Mouse (Mus musculus) hindbrain, embryonic 10.5 days (tissue): ENCODE data around the gene Zfp637. TPM values are rescaled to one million over a fixed set of nuclear protein-coding genes. Genes with fewer than 3 reads are reported as not detected.
A peak's percentile ranks its signal among the peaks of the same experiment; 100 is the strongest.
"Not testable (repeated sequence)": the region's sequence is repeated elsewhere in the genome, so short reads cannot be mapped to it uniquely, and the experiment has no call there.

Source experiments
- DNase-seq: peaks from one replicate; pipeline ENCODE4 v3.0.0-alpha.2; 2017; ENCODE audit warnings: low spot score
- H3K27ac ChIP-seq: fragments of 300-500 bp; sonication (generic); 2 replicates; pipeline ENCODE4 v1.5.1; 2016; ENCODE audit warnings: mild to moderate bottlenecking, moderate library complexity
- H3K27me3 ChIP-seq: fragments of 300-500 bp; sonication (generic); 2 replicates; pipeline ENCODE4 v1.6.1; 2016; ENCODE audit warnings: mild to moderate bottlenecking; ENCODE audit not compliant: poor library complexity, insufficient read depth, severe bottlenecking
- H3K36me3 ChIP-seq: fragments of 300-500 bp; sonication (generic); 2 replicates; pipeline ENCODE4 v1.6.1; 2016; ENCODE audit warnings: mild to moderate bottlenecking, moderate library complexity
- H3K4me1 ChIP-seq: fragments of 300-500 bp; sonication (generic); replicated peaks from 2 replicates; pipeline ENCODE4 v1.6.1; 2016; ENCODE audit warnings: mild to moderate bottlenecking
- H3K4me3 ChIP-seq: fragments of 300-500 bp; sonication (generic); 2 replicates; pipeline ENCODE4 v1.5.1; 2016; ENCODE audit warnings: mild to moderate bottlenecking, moderate library complexity
- H3K9me3 ChIP-seq: fragments of 300-500 bp; sonication (generic); 2 replicates; pipeline ENCODE4 v1.6.1; 2016; ENCODE audit warnings: mild to moderate bottlenecking, moderate library complexity
- WGBS: fragments of 180-500 bp; shearing (Covaris S2); methylation state at CpG from one replicate; pipeline ENCODE4 v1.1.7; 2016; 5-methylcytosine and 5-hydroxymethylcytosine counted together
- polyA plus RNA-seq: library from polyadenylated mRNA; unstranded; fragments of >200 nt; fragmentation: Nextera tagmentation; extraction: Ambion mirVana; gene quantifications from 2 replicates; pipeline ENCODE4 v1.2.1, GENCODE M21; 2016

The Zfp637 gene
- polyA plus RNA-seq, 1 experiment from 2014 or later = 118 TPM

- not testable (repeated sequence) for DNase-seq, H3K27ac ChIP-seq, H3K27me3 ChIP-seq, H3K9me3 ChIP-seq, H3K4me1 ChIP-seq, H3K4me3 ChIP-seq
- WGBS = 84% methylated on average over 7 of the region's 7 CpGs
- H3K36me3 ChIP-seq = peaks cover 21% of the 10 kb centered on the region
Observed at GRCm38 (mm10) chr6:117873450-117873849, 32.5 kb downstream of the Zfp637 start.

DNA sequence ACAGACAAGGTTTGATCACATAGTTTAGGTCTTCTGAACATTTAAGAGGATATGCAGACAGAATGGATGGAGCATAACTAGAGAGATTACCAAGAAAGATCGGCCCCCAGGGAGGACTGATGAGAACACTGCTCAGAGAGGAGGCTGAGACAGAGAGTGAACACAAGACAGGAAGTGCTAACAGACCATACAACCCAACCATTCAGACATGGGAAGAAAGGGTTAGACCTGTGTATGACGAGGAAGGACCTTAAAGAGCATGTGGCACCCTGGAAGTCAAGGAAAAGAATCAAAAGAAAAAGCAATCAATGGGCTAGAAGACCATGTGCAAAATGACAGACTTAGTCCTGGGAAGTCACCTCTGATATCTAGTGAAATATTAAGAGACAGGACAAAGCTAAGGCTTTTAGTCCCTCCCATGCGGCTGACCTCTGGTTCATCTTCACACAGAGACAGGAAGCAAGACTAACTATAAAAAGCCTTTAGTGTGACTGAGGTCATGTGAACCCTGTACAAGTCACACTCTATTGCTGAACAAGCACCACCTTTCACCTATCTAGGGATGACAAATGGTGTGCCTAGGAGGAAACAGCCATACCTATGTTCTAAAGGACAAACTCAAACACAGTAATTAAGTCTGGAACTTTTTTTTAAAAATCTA, 33.8 kb downstream of the Zfp637 start:
- 81% methylated on average over 3 of the region's 3 CpGs for WGBS
- Histone ChIP-seq H3K4me1 (no peaks in the 10 kb centered on the region), H3K27ac (no peak overlapping the region), H3K9me3 (no peaks in the 10 kb centered on the region), H3K36me3 (peaks cover 21% of the 10 kb centered on the region), H3K27me3 (no peaks in the 10 kb centered on the region), H3K4me3 (no peak overlapping the region)
- DNase-seq = no peak

DNA sequence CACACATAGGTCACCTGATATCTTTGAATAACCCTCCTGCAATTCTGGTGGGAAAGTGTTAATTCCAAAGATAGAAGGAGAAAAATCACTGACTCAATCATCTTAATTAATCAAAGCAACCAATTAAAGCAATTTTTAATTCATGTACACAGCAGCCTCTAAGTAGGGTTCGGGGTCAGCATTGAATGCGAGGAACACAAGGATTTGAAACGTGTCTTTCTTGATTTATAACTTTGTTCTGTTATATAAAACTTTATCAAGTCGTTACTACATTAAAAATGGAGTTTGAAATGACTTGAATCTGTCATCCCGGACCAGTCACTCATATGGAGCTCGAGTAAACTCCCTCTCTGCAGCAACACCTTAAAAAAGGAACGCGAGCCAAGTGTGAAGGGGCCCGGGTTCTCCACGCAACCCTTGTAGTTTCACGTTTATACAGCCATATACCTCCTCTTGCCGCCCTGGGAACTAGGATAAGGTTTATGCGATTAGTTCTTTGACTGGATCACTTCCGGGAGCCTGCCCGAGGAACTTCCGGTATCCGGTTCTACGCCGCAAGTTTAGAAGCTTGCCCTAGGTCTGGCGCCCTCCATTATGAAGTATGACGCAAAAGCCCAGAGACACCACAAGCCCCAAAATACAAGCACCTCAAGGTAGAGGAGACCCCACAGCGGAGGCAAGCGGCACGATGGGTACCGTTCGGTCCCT, 37.9 kb downstream of the Zfp637 start:
- H3K27me3 ChIP-seq = no peaks in the 10 kb centered on the region
- peak overlapping the region; percentile 98 for H3K27ac ChIP-seq
- H3K9me3 ChIP-seq = no peaks in the 10 kb centered on the region
- no peaks in the 10 kb centered on the region for H3K36me3 ChIP-seq
- peak overlapping the region; percentile 61 for H3K4me3 ChIP-seq
- WGBS = 13% methylated on average over 26 of the region's 26 CpGs
- DNase-seq = peak; percentile 92
- H3K4me1 ChIP-seq = peaks cover 12% of the 10 kb centered on the region

- H3K27ac ChIP-seq = peak overlapping the region; percentile 98
- under 1% methylated on average over 67 of the region's 67 CpGs for WGBS
- H3K36me3 ChIP-seq = no peaks in the 10 kb centered on the region
- H3K4me3 ChIP-seq = peak overlapping the region; percentile 61
- H3K27me3 ChIP-seq = no peaks in the 10 kb centered on the region
- peak; percentile 100 for DNase-seq
- peaks cover 12% of the 10 kb centered on the region for H3K4me1 ChIP-seq
- no peaks in the 10 kb centered on the region for H3K9me3 ChIP-seq
Observed at GRCm38 (mm10) chr6:117879408-117880115, 38.6 kb downstream of the Zfp637 start.

DNA sequence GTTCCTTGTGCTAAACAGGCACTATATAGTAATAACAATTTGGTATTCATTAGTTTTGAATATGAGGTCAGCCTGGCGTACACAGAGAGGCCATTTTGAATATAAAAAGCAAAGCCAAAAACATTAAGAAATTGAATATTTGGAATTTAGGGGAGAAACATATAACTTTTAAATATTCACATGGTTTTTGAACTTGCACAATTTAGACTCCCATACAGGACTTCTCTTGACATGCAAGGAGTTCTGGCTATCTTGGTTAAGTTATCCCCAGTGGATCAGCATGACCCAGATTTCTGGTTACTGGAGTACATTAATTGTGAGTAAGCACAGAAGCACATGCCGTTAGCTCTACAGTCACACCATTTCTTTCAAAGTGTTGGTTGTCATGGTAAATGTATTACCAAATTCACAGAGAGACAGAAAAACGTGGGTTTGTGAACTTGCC, 39.4 kb downstream of the Zfp637 start:
- 62% methylated on average over 3 of the region's 3 CpGs for WGBS
- peak overlapping the region; percentile 61 for H3K4me3 ChIP-seq
- H3K4me1 ChIP-seq = peaks cover 12% of the 10 kb centered on the region
- no peaks in the 10 kb centered on the region for H3K27me3 ChIP-seq
- no peaks in the 10 kb centered on the region for H3K9me3 ChIP-seq
- H3K27ac ChIP-seq = peak overlapping the region; percentile 98
- H3K36me3 ChIP-seq = no peaks in the 10 kb centered on the region
- no peak for DNase-seq

DNA sequence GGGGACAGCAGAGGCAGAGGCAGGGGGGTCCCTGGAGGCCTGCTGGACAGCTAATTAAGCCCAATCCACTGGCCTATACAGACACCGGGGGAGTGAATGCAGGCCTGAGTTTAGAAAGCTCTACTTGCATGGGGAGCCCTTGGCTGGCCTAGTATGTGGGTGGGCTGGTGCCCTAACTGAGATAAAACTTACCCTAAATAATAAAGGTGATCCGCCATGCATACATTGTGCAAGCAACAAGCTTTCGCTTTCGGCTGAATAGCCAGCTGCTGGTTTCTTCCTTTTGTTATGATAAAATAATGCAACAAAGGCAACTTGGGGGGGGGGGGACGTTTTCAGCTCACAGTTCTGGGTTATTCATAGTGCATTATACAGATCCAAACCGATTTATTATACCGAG, 40.2 kb downstream of the Zfp637 start:
- WGBS = 46% methylated on average over 7 of the region's 7 CpGs
- no peaks in the 10 kb centered on the region for H3K36me3 ChIP-seq
- peak overlapping the region; percentile 98 for H3K27ac ChIP-seq
- H3K9me3 ChIP-seq = no peaks in the 10 kb centered on the region
- peak; percentile 14 for DNase-seq
- H3K27me3 ChIP-seq = no peaks in the 10 kb centered on the region
- H3K4me3 ChIP-seq = peak overlapping the region; percentile 61; the same call in 1 of the 2 replicates
- peaks cover 12% of the 10 kb centered on the region for H3K4me1 ChIP-seq

DNA sequence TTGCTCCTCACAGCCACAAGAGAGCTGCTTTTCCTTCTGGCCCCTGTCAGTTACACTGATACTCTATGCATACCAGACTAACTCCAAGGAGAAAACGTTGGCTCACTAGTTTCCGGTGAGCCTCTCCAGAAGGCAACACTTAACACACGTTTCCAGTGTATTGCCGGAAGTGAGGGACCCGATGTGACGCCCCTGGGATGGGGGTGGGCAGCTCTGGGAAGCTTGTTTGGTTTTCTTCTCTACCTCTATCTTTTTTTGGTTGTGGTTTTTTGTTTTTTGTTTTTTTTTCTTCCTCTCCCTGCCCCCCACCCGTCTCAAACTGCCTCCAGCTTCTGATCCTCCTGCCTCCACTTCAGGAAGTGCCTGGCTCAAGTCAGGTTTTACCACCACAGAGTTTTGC, 41.0 kb downstream of the Zfp637 start:
- no peaks in the 10 kb centered on the region for H3K9me3 ChIP-seq
- H3K27ac ChIP-seq = no peak overlapping the region
- no peak for DNase-seq
- no peaks in the 10 kb centered on the region for H3K36me3 ChIP-seq
- H3K4me1 ChIP-seq = peaks cover 12% of the 10 kb centered on the region
- H3K4me3 ChIP-seq = no peak overlapping the region
- WGBS = 76% methylated on average over 7 of the region's 7 CpGs
- H3K27me3 ChIP-seq = no peaks in the 10 kb centered on the region

- WGBS = 86% methylated on average over 2 of the region's 2 CpGs
- DNase-seq = no peak
Observed at GRCm38 (mm10) chr6:117885943-117886342, 45.0 kb downstream of the Zfp637 start.

DNA sequence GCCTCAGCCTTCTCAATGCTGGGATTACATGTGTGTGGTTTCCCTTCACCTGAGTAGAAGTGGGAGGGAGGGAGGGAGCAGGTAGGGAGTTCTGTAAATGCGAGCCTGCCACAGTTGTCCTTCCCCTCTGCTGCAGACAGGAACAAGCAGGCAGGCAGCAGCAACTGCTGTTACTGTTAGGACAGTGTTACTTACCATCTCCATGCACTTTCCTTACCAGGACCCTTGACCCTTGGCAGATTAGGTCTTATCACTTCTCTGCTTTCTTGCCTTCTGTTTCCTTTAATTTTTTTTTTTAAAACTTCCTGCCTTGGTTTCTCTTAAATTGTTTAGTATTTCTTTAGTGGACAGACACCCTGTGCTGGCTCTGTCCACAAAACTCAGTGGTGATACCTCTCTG, 47.1 kb downstream of the Zfp637 start:
- no peaks in the 10 kb centered on the region for H3K9me3 ChIP-seq

More at GRCm38 (mm10) chr6:117885943-117886342, 45.0 kb downstream of the Zfp637 start:
- Histone ChIP-seq H3K9me3 (no peaks in the 10 kb centered on the region), H3K27ac (no peak overlapping the region), H3K4me3 (no peak overlapping the region), H3K36me3 (no peaks in the 10 kb centered on the region), H3K4me1 (peaks cover 4% of the 10 kb centered on the region), H3K27me3 (no peaks in the 10 kb centered on the region)

GRCm38 (mm10) chr6:117888642-117889096, 47.7 kb downstream of the Zfp637 start:
- H3K4me1 ChIP-seq = 0 out of 2 replicates have a peak, but pooled peaks cover 5% of the 10 kb centered on the region
- H3K27me3 ChIP-seq = no peaks in the 10 kb centered on the region
- 57% methylated on average over 2 of the region's 2 CpGs for WGBS

More for the DNA sequence above, 47.1 kb downstream of the Zfp637 start:
- Histone ChIP-seq H3K4me1 (0 out of 2 replicates have a peak, but pooled peaks cover 5% of the 10 kb centered on the region), H3K27me3 (no peaks in the 10 kb centered on the region), H3K4me3 (no peak overlapping the region), H3K36me3 (no peaks in the 10 kb centered on the region), H3K27ac (0 out of 2 replicates have a peak overlapping the region, but pooled peaks have one; percentile 30)
- DNase-seq = no peak
- 55% methylated on average over 1 of the region's 1 CpGs for WGBS

GRCm38 (mm10) chr6:117890257-117890656, 49.3 kb downstream of the Zfp637 start:
- H3K4me3 ChIP-seq = no peak overlapping the region
- no peaks in the 10 kb centered on the region for H3K36me3 ChIP-seq
- DNase-seq = no peak
- no peaks in the 10 kb centered on the region for H3K9me3 ChIP-seq
- no peaks in the 10 kb centered on the region for H3K27me3 ChIP-seq
- 85% methylated on average over 6 of the region's 6 CpGs for WGBS
- no peak overlapping the region for H3K27ac ChIP-seq
- 0 out of 2 replicates have a peak, but pooled peaks cover 5% of the 10 kb centered on the region for H3K4me1 ChIP-seq

More at GRCm38 (mm10) chr6:117888642-117889096, 47.7 kb downstream of the Zfp637 start:
- Histone ChIP-seq H3K36me3 (no peaks in the 10 kb centered on the region), H3K27ac (peak overlapping the region; percentile 68), H3K9me3 (no peaks in the 10 kb centered on the region), H3K4me3 (no peak overlapping the region)
- DNase-seq = no peak

DNA sequence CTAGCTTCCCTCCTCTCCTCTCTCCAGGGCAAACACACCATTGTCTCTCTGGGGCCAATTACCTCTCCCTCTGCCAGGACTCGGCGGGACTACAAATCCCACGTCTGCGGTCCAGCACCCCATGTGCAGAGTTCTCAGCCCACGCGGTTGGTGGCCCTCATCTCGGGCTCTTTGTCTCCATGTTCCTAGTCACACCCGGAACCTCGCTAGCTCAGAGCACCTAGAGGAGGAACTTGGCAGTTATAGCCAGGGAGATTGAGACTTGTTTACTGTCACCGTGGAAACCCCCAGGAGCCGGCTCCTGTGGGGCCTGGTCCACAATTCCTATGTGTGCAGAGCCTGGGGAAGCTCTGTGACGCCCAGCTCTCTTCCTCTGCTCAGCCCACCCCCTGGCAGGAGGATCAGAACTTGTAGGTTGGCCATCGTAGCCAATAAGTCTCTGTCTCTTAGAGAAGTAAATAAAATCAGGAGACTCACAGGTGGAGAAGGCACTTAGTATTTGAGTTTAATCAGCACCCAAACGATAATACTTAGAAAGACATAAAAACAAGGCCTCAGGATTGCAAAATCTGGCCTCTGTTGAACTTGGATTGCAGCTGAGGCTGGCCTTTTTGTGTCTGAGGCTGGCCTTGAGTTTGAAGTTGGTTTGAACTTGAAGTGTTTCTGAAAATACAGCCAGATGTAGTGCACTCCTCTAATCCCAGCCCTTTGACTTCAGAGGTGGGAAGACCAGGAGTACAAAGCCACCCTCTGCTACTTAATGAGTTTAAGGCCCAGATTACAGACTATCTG, 50.6 kb downstream of the Zfp637 start:
- no peak for DNase-seq
- H3K9me3 ChIP-seq = no peaks in the 10 kb centered on the region
- no peak overlapping the region for H3K4me3 ChIP-seq
- H3K27me3 ChIP-seq = no peaks in the 10 kb centered on the region
- no peaks in the 10 kb centered on the region for H3K36me3 ChIP-seq
- 67% methylated on average over 14 of the region's 14 CpGs for WGBS
- H3K4me1 ChIP-seq = 0 out of 2 replicates have a peak, but pooled peaks cover 5% of the 10 kb centered on the region
- no peak overlapping the region for H3K27ac ChIP-seq
